Mouse (Mus musculus): ENCODE data around the gene 1700017D01Rik. TPM values are rescaled to one million over a fixed set of nuclear protein-coding genes. Genes with fewer than 3 reads are reported as not detected.
A peak's percentile ranks its signal among the peaks of the same experiment; 100 is the strongest.
"Not testable (repeated sequence)": the region's sequence is repeated elsewhere in the genome, so short reads cannot be mapped to it uniquely, and the experiment has no call there.

Gene 1700017D01Rik
- not detected in 2 replicates for polyA plus RNA-seq (2016; fragmentation: Nextera tagmentation; extraction: Ambion mirVana)

DNA sequence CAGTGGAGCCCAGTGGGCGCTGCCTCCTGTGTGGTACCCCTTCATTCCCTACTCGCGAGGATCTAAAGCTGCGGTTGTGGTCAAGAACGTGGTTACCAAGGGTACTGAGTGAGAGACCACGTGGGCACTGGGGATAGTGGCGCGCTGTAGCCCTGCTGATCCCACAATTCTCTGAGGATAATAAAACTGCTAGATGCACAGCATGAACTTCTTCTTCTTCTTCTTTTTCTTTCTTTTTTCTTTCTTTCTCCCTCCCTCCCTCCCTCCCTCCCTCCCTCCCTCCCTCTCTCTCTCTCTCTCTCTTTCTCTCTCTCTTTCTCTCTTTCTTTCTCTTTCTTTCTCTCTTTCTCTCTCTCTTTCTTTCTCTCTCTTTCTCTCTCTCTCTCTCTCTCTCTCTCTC, at the start of gene 1700017D01Rik:
1700017D01Rik (minus strand) TSS at position 101 of the 400 bp plus-strand sequence.
- 84% methylated on average over 8 of the region's 8 CpGs for WGBS
- not testable (repeated sequence) for H3K27ac ChIP-seq; H3K27me3 ChIP-seq; H3K4me1 ChIP-seq (replicated peaks); H3K4me2 ChIP-seq; H3K9me3 ChIP-seq; H3K36me3 ChIP-seq; ATAC-seq (ENCODE audit: insufficient number of reproducible peaks, insufficient read depth, low FRiP score, low TSS enrichment, low read depth); H3K4me3 ChIP-seq (replicated peaks); H3K9ac ChIP-seq (replicated peaks)

DNA sequence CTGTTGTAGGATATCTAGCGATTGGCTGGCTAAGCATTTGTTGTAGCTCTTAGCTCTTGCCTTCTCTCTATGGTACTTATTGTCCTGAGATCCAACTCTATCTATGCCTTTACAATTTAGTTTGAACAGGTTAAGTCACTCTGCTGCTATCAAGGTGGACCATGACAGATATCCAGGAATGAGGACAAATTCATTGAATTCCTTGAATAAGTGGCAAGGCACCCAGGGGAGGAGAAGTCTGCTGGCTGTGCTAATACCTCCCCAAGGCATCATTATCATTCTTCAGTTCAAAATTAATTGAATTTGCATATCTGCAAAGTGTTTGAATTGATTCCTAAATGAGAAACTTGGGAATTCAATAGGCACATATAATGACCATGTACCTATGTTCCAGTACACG, 46.8 kb upstream of the 1700017D01Rik start:
- Histone ChIP-seq H3K4me2 (no peak overlapping the region), H3K27me3 (no peaks in the 10 kb centered on the region), H3K4me3 (replicated peaks) (no peak overlapping the region), H3K9me3 (no peaks in the 10 kb centered on the region), H3K9ac (replicated peaks) (no peak overlapping the region), H3K27ac (no peak overlapping the region), H3K4me1 (replicated peaks) (no peaks in the 10 kb centered on the region), H3K36me3 (no peaks in the 10 kb centered on the region)
- ATAC-seq (ENCODE audit: insufficient number of reproducible peaks, insufficient read depth, low FRiP score, low TSS enrichment, low read depth) = no peak
- WGBS = 63% methylated on average over 2 of the region's 2 CpGs

DNA sequence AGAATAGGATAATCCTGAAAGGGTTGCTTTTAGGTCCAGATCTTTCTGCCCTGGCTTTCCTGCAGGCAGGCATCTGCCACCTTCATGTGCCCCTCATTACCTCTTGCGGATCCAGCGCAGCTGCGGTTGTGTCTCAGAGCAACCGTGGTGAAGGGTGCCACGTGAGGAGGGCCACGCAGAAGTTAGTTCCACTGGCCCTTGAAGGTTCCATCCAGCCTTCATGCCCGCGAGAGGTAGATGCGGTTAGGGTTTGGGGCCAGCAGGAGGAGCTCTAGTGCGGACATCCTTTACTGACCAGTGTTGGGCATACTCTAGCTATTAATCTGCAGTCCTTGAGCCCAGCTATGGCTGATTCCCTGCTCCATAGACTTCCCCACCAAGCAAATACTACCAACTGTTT, 34.5 kb upstream of the 1700017D01Rik start, which contains the start of gene 1700025F22Rik:
1700025F22Rik (minus strand) TSS at position 149 of the 400 bp plus-strand sequence.
- Histone ChIP-seq H3K27ac (no peak within 1 kb of the TSS), H3K9me3 (no peaks in the 10 kb centered on the region), H3K4me2 (no peak within 1 kb of the TSS), H3K9ac (replicated peaks) (no peak within 1 kb of the TSS), H3K4me3 (replicated peaks) (no peak within 1 kb of the TSS), H3K36me3 (no peaks in the 10 kb centered on the region), H3K4me1 (replicated peaks) (no peaks in the 10 kb centered on the region), H3K27me3 (peaks cover 4% of the 10 kb centered on the region; the same call in 1 of the 2 replicates)
- no peak for ATAC-seq (ENCODE audit: insufficient number of reproducible peaks, insufficient read depth, low FRiP score, low TSS enrichment, low read depth)
- 32% methylated on average over 10 of the region's 10 CpGs for WGBS

DNA sequence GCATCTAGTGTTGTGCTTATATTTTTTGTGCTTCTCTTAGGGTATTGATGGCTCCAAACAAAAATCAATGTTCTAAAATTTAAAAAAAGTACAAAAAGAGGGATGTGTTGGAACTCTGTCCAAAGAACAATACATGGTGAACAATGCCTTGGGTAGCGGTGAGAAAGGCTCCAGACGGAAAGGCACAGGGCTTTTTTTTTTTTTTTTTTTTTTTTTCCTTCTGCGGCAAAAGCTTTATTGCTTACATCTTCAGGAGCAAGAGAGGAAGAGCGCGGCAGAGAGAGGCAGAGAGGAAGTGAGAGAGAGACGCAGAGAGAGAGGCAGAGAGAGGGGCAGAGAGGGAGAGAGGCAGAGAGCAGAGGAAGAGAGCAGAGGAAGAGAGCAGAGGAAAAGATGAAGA, 27.2 kb upstream of the 1700017D01Rik start:
- not testable (repeated sequence) for H3K4me2 ChIP-seq; H3K27me3 ChIP-seq; H3K9ac ChIP-seq (replicated peaks); ATAC-seq (ENCODE audit: insufficient number of reproducible peaks, insufficient read depth, low FRiP score, low TSS enrichment, low read depth); H3K27ac ChIP-seq; H3K9me3 ChIP-seq; H3K4me1 ChIP-seq (replicated peaks); H3K36me3 ChIP-seq; H3K4me3 ChIP-seq (replicated peaks)
- 80% methylated on average over 6 of the region's 6 CpGs for WGBS

DNA sequence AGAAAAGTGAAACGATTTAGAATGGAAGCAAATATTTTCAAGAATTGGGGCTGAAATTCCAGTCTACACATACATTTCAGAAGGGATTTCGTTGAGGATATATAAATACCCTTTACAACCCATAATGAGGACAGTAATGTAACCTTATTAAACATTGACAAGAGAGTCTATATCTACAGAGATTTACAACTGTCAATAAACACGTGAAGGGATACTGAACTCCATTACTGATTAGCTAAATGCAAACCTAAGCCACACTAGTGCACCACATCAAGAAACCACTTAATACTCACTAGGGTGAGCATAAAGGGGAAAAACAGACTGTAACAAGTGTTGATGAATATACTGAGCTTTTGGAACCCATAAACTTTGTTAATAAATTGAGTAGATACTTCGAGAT, 4.7 kb upstream of the 1700017D01Rik start:
- Histone ChIP-seq H3K4me2 (no peak overlapping the region), H3K27ac (no peak overlapping the region), H3K4me3 (replicated peaks) (no peak overlapping the region), H3K4me1 (replicated peaks) (no peaks in the 10 kb centered on the region), H3K27me3 (no peaks in the 10 kb centered on the region), H3K9me3 (no peaks in the 10 kb centered on the region), H3K9ac (replicated peaks) (no peak overlapping the region), H3K36me3 (no peaks in the 10 kb centered on the region)
- WGBS = 71% methylated on average over 4 of the region's 4 CpGs
- ATAC-seq (ENCODE audit: insufficient number of reproducible peaks, insufficient read depth, low FRiP score, low TSS enrichment, low read depth) = no peak

DNA sequence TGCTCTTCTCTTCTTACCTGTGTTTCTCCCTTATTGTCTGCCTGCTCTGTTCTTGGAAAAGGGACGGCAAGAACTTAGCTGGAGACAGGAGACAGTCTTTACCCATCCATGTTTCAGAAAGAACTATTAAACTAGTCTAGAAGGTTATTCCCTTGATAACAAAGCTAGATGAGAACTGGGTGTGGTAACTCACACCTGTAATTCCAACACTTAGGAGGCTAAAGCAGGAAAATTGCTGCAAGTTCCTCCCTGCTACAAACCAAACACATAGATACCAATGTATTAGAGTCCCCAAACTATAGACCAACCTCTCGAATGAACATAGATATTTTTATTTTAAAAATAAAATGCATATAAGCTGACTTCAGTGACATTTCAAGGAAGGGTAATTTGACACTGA, 4.2 kb upstream of the 1700017D01Rik start:
- no peak for ATAC-seq (ENCODE audit: insufficient number of reproducible peaks, insufficient read depth, low FRiP score, low TSS enrichment, low read depth)

DNA sequence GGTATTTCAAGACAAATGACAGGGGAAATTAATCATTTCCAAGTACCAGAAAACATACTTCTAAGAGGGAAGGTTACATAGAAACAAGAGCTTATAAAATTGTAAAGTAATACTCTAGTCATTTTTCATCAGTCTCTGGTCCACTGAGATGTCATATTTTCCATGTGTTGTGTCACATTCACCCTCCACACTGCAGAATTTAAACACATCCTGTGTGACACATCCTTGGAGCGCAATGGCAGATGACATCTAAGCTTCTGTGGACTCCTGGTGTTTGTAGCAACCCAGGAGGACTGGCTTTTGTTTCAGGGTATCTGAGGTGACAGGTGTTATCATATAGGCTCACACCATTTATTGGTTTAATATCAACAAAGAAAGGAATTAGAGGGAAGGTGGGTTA, 974 bp downstream of the 1700017D01Rik start:
- Histone ChIP-seq H3K4me3 (replicated peaks) (no peak overlapping the region), H3K4me2 (no peak overlapping the region), H3K9me3 (peaks cover 3% of the 10 kb centered on the region), H3K27me3 (no peaks in the 10 kb centered on the region; the same call in 1 of the 2 replicates), H3K27ac (no peak overlapping the region), H3K4me1 (replicated peaks) (no peaks in the 10 kb centered on the region), H3K9ac (replicated peaks) (no peak overlapping the region), H3K36me3 (no peaks in the 10 kb centered on the region)
- ATAC-seq (ENCODE audit: insufficient number of reproducible peaks, insufficient read depth, low FRiP score, low TSS enrichment, low read depth) = no peak
- 92% methylated on average over 1 of the region's 1 CpGs for WGBS

More for the DNA sequence above, 4.2 kb upstream of the 1700017D01Rik start:
- Histone ChIP-seq H3K27me3 (no peaks in the 10 kb centered on the region), H3K4me1 (replicated peaks) (no peaks in the 10 kb centered on the region), H3K9me3 (no peaks in the 10 kb centered on the region), H3K9ac (replicated peaks) (no peak overlapping the region), H3K36me3 (no peaks in the 10 kb centered on the region), H3K4me2 (no peak overlapping the region), H3K27ac (no peak overlapping the region), H3K4me3 (replicated peaks) (no peak overlapping the region)
- 93% methylated on average over 2 of the region's 2 CpGs for WGBS

DNA sequence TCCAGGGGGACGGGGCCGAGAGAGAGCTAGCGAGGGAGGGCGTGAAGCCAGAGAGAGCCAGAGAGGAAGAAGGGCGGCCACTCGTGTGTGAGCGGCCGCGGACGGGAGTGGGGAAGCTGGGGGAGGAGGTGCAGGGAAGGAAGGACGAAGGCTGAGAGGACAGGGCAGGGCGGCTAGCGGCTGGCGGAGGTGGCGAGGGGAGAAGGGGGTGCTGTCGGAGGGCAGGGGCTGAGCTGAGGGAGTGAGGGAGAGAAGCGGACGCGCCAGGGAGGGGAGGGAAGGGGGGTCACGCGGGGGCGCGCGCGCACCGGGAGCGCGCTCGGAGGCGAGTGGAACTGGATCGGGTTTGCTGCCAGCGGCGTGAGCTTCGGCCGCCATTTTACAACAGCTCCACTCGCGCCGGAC, 9.7 kb downstream of the 1700017D01Rik start:
- H3K27me3 ChIP-seq; H3K4me1 ChIP-seq (replicated peaks); H3K36me3 ChIP-seq; H3K9me3 ChIP-seq; H3K27ac ChIP-seq: not testable (repeated sequence)
- H3K4me3 ChIP-seq (replicated peaks) = peak overlapping the region; percentile 36
- ATAC-seq (ENCODE audit: insufficient number of reproducible peaks, insufficient read depth, low FRiP score, low TSS enrichment, low read depth) = peak; percentile 97
- H3K4me2 ChIP-seq = peak overlapping the region; percentile 49
- WGBS = 3% methylated on average over 19 of the region's 38 CpGs
- peak overlapping the region; percentile 53 for H3K9ac ChIP-seq (replicated peaks)

DNA sequence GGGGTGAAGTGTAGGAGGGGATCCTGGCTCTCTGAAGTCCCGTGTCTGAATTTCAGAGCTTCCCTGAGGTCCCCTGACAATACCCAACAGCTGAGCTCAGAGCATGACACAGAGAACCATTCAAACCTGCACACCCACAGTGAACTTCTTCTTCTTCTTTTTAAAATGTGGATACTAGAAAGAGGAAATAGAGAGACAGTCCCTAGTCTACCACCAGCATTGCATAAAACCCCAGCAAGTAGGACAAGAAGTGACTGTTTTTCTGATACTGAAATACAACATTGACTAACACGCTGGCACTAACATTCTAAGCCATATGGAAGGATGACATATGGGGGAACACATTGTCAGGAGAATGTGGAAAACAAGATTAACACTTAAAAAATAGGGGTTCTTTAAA, 11.3 kb downstream of the 1700017D01Rik start:
- H3K9me3 ChIP-seq = peaks cover 3% of the 10 kb centered on the region; the same call in 1 of the 2 replicates

DNA sequence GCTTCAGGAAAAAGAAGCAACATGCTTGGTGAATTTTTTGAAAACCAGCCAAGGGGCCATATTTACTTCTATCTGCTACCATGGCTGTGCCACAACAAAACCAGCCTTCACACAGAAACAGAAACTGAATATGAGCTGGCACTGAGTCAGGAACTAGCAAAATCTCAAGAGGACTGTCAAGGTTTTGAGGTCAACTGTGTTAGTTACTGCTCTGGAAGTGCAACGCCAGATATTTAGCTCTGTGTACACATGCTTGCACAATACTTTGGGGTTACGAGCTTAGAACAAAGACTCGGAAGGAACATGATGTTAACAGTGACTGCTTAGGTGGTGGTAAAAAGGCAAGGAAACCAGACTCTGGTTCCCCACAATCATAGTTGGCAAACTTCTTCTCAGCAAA, 22.9 kb downstream of the 1700017D01Rik start:
- no peaks in the 10 kb centered on the region for H3K27me3 ChIP-seq
- no peak overlapping the region for H3K9ac ChIP-seq (replicated peaks)
- H3K36me3 ChIP-seq = no peaks in the 10 kb centered on the region
- H3K4me1 ChIP-seq (replicated peaks) = no peaks in the 10 kb centered on the region
- H3K9me3 ChIP-seq = no peaks in the 10 kb centered on the region
- no peak for ATAC-seq (ENCODE audit: insufficient number of reproducible peaks, insufficient read depth, low FRiP score, low TSS enrichment, low read depth)
- no peak overlapping the region for H3K4me2 ChIP-seq
- H3K4me3 ChIP-seq (replicated peaks) = no peak overlapping the region
- 81% methylated on average over 3 of the region's 3 CpGs for WGBS
- no peak overlapping the region for H3K27ac ChIP-seq

More for the DNA sequence above, 11.3 kb downstream of the 1700017D01Rik start:
- Histone ChIP-seq H3K36me3 (no peaks in the 10 kb centered on the region), H3K4me2 (no peak overlapping the region), H3K27ac (no peak overlapping the region), H3K27me3 (no peaks in the 10 kb centered on the region), H3K4me1 (replicated peaks) (no peaks in the 10 kb centered on the region), H3K4me3 (replicated peaks) (no peak overlapping the region), H3K9ac (replicated peaks) (no peak overlapping the region)
- WGBS = 87% methylated on average over 2 of the region's 2 CpGs
- no peak for ATAC-seq (ENCODE audit: insufficient number of reproducible peaks, insufficient read depth, low FRiP score, low TSS enrichment, low read depth)

DNA sequence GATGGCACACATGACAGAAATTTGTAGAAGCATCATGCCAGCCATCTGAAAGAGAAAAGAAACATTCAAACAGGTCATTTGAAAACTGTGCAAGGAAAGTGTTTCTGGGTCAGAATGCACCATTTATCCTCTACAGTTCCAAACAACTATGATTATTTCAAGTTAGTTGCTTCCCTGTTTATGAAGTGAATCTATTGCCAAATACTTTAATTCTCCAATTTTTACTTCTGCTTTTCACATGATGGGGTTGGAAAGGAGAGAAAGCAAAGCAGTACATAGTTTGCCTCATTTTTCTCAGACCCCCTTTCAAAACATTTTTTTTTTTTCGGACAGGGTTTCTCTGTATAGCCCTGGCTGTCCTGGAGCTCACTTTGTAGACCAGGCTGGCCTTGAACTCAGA, 28.8 kb downstream of the 1700017D01Rik start:
- ATAC-seq (ENCODE audit: insufficient number of reproducible peaks, insufficient read depth, low FRiP score, low TSS enrichment, low read depth) = no peak
- Histone ChIP-seq H3K27me3 (no peaks in the 10 kb centered on the region), H3K4me2 (no peak overlapping the region), H3K36me3 (no peaks in the 10 kb centered on the region), H3K9ac (replicated peaks) (no peak overlapping the region), H3K9me3 (no peaks in the 10 kb centered on the region), H3K4me3 (replicated peaks) (no peak overlapping the region), H3K4me1 (replicated peaks) (no peaks in the 10 kb centered on the region), H3K27ac (no peak overlapping the region)
- WGBS = 75% methylated on average over 1 of the region's 1 CpGs

DNA sequence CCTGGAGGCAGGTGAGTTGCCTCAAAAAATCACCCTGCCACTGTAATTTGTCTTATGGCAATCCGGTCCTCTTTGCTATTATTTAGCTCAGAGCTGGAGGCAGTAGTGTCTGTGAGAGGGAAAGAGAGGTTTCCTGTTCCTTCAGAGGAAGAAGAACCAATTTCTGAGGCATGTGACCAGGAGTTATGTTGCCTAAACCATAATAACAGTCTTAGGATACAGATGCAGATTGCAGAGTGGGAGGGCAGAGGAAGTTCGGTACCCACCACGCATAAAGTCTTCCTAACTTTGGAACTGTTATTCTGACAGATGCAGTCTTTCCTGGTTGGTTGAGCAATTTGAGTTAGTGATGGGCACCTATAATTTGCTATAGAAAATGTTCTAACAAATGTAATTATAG, 32.3 kb downstream of the 1700017D01Rik start:
- Histone ChIP-seq H3K4me1 (replicated peaks) (no peaks in the 10 kb centered on the region), H3K9me3 (no peaks in the 10 kb centered on the region), H3K27me3 (peaks cover 14% of the 10 kb centered on the region), H3K4me3 (replicated peaks) (no peak overlapping the region), H3K36me3 (no peaks in the 10 kb centered on the region), H3K27ac (no peak overlapping the region), H3K4me2 (no peak overlapping the region), H3K9ac (replicated peaks) (no peak overlapping the region)
- ATAC-seq (ENCODE audit: insufficient number of reproducible peaks, insufficient read depth, low FRiP score, low TSS enrichment, low read depth) = no peak
- 87% methylated on average over 3 of the region's 3 CpGs for WGBS
